Mouse (Mus musculus) forebrain, embryonic 13.5 days (tissue): ENCODE measurements around the gene 4930402H24Rik. TPM values are rescaled to one million over a fixed set of nuclear protein-coding genes. Genes with fewer than 3 reads are reported as not detected.
A peak's percentile ranks its signal among the peaks of the same experiment; 100 is the strongest.

Source experiments
- ATAC-seq: fragments of 200-750 bp; cut with Nextera tagmentation; 2 replicates; pipeline ENCODE4 v1.8.0; 2017
- H3K27ac ChIP-seq: fragments of 300-500 bp; sonication (generic); 2 replicates; pipeline ENCODE4 v1.5.1; 2015; ENCODE audit warnings: inconsistent platforms, mild to moderate bottlenecking, moderate library complexity
- H3K27me3 ChIP-seq: fragments of 300-500 bp; sonication (generic); 2 replicates; pipeline ENCODE4 v1.6.1; 2015; ENCODE audit warnings: mild to moderate bottlenecking, inconsistent platforms
- H3K36me3 ChIP-seq: fragments of 300-500 bp; sonication (generic); 2 replicates; pipeline ENCODE4 v1.6.1; 2015; ENCODE audit warnings: mild to moderate bottlenecking, inconsistent platforms; ENCODE audit not compliant: poor library complexity, severe bottlenecking
- H3K4me1 ChIP-seq: fragments of 300-500 bp; sonication (generic); 2 replicates; pipeline ENCODE4 v1.6.1; 2015; ENCODE audit warnings: inconsistent platforms
- H3K4me2 ChIP-seq: fragments of 300-500 bp; sonication (generic); 2 replicates; pipeline ENCODE4 v1.6.1; 2015; ENCODE audit warnings: inconsistent platforms, mild to moderate bottlenecking, moderate library complexity
- H3K4me3 ChIP-seq: fragments of 300-500 bp; sonication (generic); 2 replicates; pipeline ENCODE4 v1.5.1; 2015; ENCODE audit warnings: mild to moderate bottlenecking, inconsistent platforms
- H3K9ac ChIP-seq: fragments of 300-500 bp; sonication (generic); 2 replicates; pipeline ENCODE4 v1.6.1; 2015; ENCODE audit warnings: mild to moderate bottlenecking, inconsistent platforms
- H3K9me3 ChIP-seq: fragments of 300-500 bp; sonication (generic); replicated peaks from 2 replicates; pipeline ENCODE4 v1.6.1; 2016; ENCODE audit warnings: inconsistent platforms
- WGBS: fragments of 180-500 bp; shearing (Covaris S2); methylation state at CpG from one replicate; pipeline ENCODE4 v1.1.7; 2015; 5-methylcytosine and 5-hydroxymethylcytosine counted together
- polyA plus RNA-seq: library from polyadenylated mRNA; unstranded; fragments of >200 nt; fragmentation: Nextera tagmentation; extraction: Ambion mirVana; gene quantifications from 2 replicates; pipeline ENCODE4 v1.2.1, GENCODE M21; 2015

The 4930402H24Rik gene
- 78.5 and 86.3 TPM in 2 replicates for polyA plus RNA-seq

GRCm38 (mm10) chr2:130905751-130906583 is at the start of gene 4930402H24Rik, which contains the start of gene Atrn:
Gene 4930402H24Rik, minus strand, starts transcription at chr2:130906406.
Gene Atrn, plus strand, starts transcription at chr2:130906495.
- H3K4me1 ChIP-seq: peaks cover 33% of the 10 kb centered on the region
- H3K9me3 ChIP-seq: no peaks in the 10 kb centered on the region
- WGBS: 6% methylated on average over 40 of the region's 50 CpGs
- no peaks in the 10 kb centered on the region for H3K27me3 ChIP-seq
- H3K27ac ChIP-seq: peak within 1 kb of the TSS; percentile 78
- H3K36me3 ChIP-seq: no peaks in the 10 kb centered on the region
- ATAC-seq: peak; percentile 98
- H3K4me3 ChIP-seq: peak within 1 kb of the TSS; percentile 100
- peak within 1 kb of the TSS; percentile 89 for H3K4me2 ChIP-seq
- H3K9ac ChIP-seq: peak within 1 kb of the TSS; percentile 98

- Histone ChIP-seq H3K4me3 (no peak overlapping the region), H3K4me1 (no peaks in the 10 kb centered on the region), H3K27me3 (no peaks in the 10 kb centered on the region), H3K27ac (no peak overlapping the region), H3K9me3 (no peaks in the 10 kb centered on the region), H3K36me3 (0 out of 2 replicates have a peak, but pooled peaks cover 15% of the 10 kb centered on the region), H3K4me2 (no peak overlapping the region), H3K9ac (no peak overlapping the region)
- WGBS: 0% methylated on average over 1 of the region's 1 CpGs
- 0 out of 2 replicates have a peak, but pooled peaks have one; percentile 45 for ATAC-seq
Observed at GRCm38 (mm10) chr2:130950548-130950947, 44.3 kb upstream of the 4930402H24Rik start.

- Histone ChIP-seq H3K9ac (no peak overlapping the region), H3K9me3 (no peaks in the 10 kb centered on the region), H3K27me3 (no peaks in the 10 kb centered on the region), H3K36me3 (0 out of 2 replicates have a peak, but pooled peaks cover 15% of the 10 kb centered on the region), H3K27ac (no peak overlapping the region), H3K4me1 (no peaks in the 10 kb centered on the region), H3K4me3 (no peak overlapping the region), H3K4me2 (no peak overlapping the region)
- WGBS: 76% methylated on average over 2 of the region's 2 CpGs
- no peak for ATAC-seq
Observed at GRCm38 (mm10) chr2:130949781-130950180, 43.6 kb upstream of the 4930402H24Rik start.

GRCm38 (mm10) chr2:130932865-130933264 is 26.7 kb upstream of the 4930402H24Rik start:
- WGBS: 90% methylated on average over 12 of the region's 12 CpGs
- no peaks in the 10 kb centered on the region for H3K4me1 ChIP-seq
- no peaks in the 10 kb centered on the region for H3K9me3 ChIP-seq
- no peak overlapping the region for H3K27ac ChIP-seq
- ATAC-seq: no peak
- no peak overlapping the region for H3K4me3 ChIP-seq
- no peaks in the 10 kb centered on the region for H3K27me3 ChIP-seq
- no peaks in the 10 kb centered on the region for H3K36me3 ChIP-seq
- no peak overlapping the region for H3K4me2 ChIP-seq
- no peak overlapping the region for H3K9ac ChIP-seq

DNA sequence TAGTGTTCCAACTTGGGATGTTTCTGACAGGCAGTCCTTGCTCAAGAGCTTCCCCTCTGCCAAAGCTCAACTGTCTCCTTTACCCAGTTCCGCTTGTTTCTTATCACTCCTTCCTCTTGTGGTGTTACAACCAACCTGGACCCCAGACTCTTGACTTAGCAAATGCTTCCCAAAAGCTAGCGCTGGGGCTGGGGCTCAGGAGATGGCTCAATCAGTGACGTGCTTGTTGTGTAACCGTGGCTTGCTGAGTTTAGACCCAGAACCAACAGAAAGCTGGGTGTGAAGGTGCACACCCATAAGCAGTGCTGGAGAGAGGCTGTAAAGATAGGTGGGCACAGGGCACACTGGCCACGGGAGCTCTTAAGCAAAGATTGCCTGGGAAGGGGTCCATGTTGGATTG is 23.8 kb upstream of the 4930402H24Rik start:
- Histone ChIP-seq H3K4me1 (no peaks in the 10 kb centered on the region), H3K4me3 (no peak overlapping the region), H3K9ac (no peak overlapping the region), H3K36me3 (no peaks in the 10 kb centered on the region), H3K27ac (no peak overlapping the region), H3K4me2 (no peak overlapping the region), H3K27me3 (no peaks in the 10 kb centered on the region), H3K9me3 (no peaks in the 10 kb centered on the region)
- WGBS: 95% methylated on average over 5 of the region's 5 CpGs
- no peak for ATAC-seq

DNA sequence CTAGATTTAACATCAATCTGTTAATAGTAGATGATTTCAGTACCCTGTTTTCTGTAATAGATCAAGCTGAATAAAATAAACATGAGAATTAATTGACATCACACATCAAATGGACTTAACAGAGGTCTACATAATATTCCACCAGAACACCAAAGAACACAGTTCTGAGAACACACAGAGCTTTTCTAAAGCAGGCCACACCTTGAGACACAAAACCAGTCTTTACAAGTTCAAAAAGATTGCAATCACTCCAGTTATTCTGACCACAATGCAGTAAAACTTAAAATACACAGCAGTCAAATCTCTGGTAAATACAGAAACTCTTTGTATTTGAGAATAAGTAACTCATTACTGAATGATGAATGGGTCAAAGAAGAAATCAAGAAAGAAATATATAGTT is 22.3 kb upstream of the 4930402H24Rik start:
- Histone ChIP-seq H3K36me3 (no peaks in the 10 kb centered on the region), H3K4me2 (no peak overlapping the region), H3K9ac (no peak overlapping the region), H3K4me1 (no peaks in the 10 kb centered on the region), H3K9me3 (no peaks in the 10 kb centered on the region), H3K27me3 (no peaks in the 10 kb centered on the region), H3K27ac (no peak overlapping the region), H3K4me3 (no peak overlapping the region)
- ATAC-seq: no peak

- WGBS: 93% methylated on average over 4 of the region's 4 CpGs
- H3K4me1 ChIP-seq: no peaks in the 10 kb centered on the region
- no peak overlapping the region for H3K9ac ChIP-seq
- H3K36me3 ChIP-seq: no peaks in the 10 kb centered on the region
- no peak overlapping the region for H3K27ac ChIP-seq
- H3K27me3 ChIP-seq: no peaks in the 10 kb centered on the region
- H3K9me3 ChIP-seq: no peaks in the 10 kb centered on the region
- no peak overlapping the region for H3K4me2 ChIP-seq
- no peak overlapping the region for H3K4me3 ChIP-seq
- no peak for ATAC-seq
Observed at GRCm38 (mm10) chr2:130928031-130928430, 21.8 kb upstream of the 4930402H24Rik start.

DNA sequence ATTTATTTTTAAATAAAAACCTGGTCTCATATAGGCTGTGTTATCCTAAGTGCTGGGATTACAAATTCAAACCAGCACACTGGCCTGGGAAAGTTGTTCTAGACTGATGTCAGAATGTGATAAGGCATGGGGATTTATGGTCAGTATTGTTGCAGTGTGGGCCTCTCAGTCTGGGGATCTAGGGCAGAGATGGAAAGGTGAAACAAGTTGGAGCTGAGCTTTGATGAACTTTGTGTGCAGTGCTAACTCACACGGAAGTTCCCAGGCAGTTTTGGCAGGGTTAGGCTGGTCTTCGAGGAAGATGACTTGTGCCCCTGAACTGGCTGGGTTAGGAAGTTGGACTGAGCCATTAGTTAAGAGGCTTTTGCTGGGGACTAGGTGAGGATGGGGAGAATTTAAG is 18.7 kb upstream of the 4930402H24Rik start:
- H3K9me3 ChIP-seq: no peaks in the 10 kb centered on the region
- ATAC-seq: no peak
- H3K36me3 ChIP-seq: no peaks in the 10 kb centered on the region
- H3K9ac ChIP-seq: no peak overlapping the region
- no peaks in the 10 kb centered on the region for H3K4me1 ChIP-seq
- H3K4me3 ChIP-seq: no peak overlapping the region
- H3K4me2 ChIP-seq: no peak overlapping the region
- no peaks in the 10 kb centered on the region for H3K27me3 ChIP-seq
- WGBS: 78% methylated on average over 2 of the region's 2 CpGs
- H3K27ac ChIP-seq: no peak overlapping the region

DNA sequence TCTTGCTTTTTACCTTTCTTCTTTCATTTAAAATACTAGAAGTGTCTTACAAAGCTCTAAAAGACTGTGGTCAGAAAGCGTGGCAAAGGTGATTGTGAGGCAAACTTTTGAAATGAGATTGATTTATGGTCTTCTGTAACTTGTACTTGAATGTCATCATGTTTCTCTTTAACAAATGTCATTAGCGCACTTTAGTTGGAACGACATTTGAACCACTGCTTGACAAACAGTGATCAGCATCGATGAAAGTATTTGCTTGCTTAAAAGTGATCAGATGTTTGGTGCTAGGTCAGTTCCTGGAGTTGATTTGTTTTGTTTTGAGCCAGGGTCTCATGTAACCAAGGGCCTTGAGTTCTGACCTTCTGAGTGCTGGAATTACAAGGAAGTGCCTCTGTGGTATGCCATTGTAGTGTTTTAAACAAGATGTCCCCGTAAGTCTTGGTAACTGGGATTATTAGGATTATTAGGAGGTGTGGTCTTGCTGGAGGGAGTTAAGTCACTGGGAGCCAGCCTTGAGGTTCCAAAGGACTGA is 12.9 kb upstream of the 4930402H24Rik start:
- Histone ChIP-seq H3K27ac (no peak overlapping the region), H3K9ac (no peak overlapping the region), H3K36me3 (no peaks in the 10 kb centered on the region), H3K9me3 (no peaks in the 10 kb centered on the region), H3K4me1 (no peaks in the 10 kb centered on the region), H3K27me3 (no peaks in the 10 kb centered on the region), H3K4me3 (no peak overlapping the region), H3K4me2 (no peak overlapping the region)
- no peak for ATAC-seq
- WGBS: 88% methylated on average over 5 of the region's 5 CpGs

- Histone ChIP-seq H3K27me3 (no peaks in the 10 kb centered on the region), H3K9me3 (no peaks in the 10 kb centered on the region), H3K9ac (no peak overlapping the region), H3K4me1 (no peaks in the 10 kb centered on the region), H3K27ac (no peak overlapping the region), H3K36me3 (no peaks in the 10 kb centered on the region), H3K4me3 (no peak overlapping the region), H3K4me2 (no peak overlapping the region)
- ATAC-seq: no peak
- WGBS: 90% methylated on average over 1 of the region's 1 CpGs
Observed at GRCm38 (mm10) chr2:130917686-130918085, 11.5 kb upstream of the 4930402H24Rik start.

DNA sequence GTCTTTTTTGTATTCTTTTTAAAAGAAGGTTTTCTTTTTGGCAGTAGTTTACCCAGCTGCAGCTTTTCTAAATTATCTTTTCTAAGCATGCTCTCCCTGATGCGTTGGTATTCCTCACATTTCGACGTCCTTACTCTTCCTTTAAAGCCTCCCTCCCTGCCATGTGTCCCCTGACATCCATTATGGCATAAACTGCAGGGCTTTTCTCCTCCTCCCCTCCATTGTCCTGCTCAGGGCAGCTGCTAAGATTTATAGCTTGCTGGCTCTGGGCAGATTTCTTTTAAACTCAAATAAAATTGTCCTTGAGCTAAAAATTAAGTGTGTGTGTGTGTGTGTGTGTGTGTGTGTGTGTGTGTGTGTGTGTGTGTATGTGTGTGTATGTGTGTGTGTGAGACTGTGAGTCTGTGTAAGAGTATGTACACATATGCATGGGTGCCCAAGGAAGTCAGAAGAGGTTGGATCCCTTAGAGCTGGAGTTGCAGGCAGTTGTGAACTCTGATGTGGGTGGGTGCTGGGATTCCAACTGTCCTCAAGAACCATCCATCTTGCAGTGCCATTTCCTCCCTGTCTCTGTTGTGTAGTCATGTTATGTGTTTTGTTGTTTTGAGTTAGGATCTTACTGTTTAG is 10.4 kb upstream of the 4930402H24Rik start:
- Histone ChIP-seq H3K4me3 (no peak overlapping the region), H3K9ac (no peak overlapping the region), H3K27me3 (no peaks in the 10 kb centered on the region), H3K4me2 (no peak overlapping the region), H3K27ac (no peak overlapping the region), H3K4me1 (no peaks in the 10 kb centered on the region), H3K9me3 (no peaks in the 10 kb centered on the region), H3K36me3 (no peaks in the 10 kb centered on the region)
- WGBS: 60% methylated on average over 3 of the region's 3 CpGs
- ATAC-seq: no peak

- WGBS: 100% methylated on average over 1 of the region's 1 CpGs
- no peaks in the 10 kb centered on the region for H3K27me3 ChIP-seq
- no peak overlapping the region for H3K9ac ChIP-seq
- H3K4me1 ChIP-seq: no peaks in the 10 kb centered on the region
- no peak overlapping the region for H3K27ac ChIP-seq
- H3K9me3 ChIP-seq: no peaks in the 10 kb centered on the region
- no peak for ATAC-seq
- no peak overlapping the region for H3K4me3 ChIP-seq
- H3K4me2 ChIP-seq: no peak overlapping the region
- H3K36me3 ChIP-seq: no peaks in the 10 kb centered on the region
Observed at GRCm38 (mm10) chr2:130914873-130915272, 8.7 kb upstream of the 4930402H24Rik start.
